Mouse (Mus musculus) urinary bladder, adult 18-20 months (tissue): ENCODE data around the gene Syt14.

Experiments
- DNase-seq, 2 experiments: peaks; one replicate each; pipeline ENCODE4 v3.0.0; 2022; ENCODE audit warnings: low spot score in 2 of 2, mixed read lengths in 2 of 2

The Syt14 gene

DNA sequence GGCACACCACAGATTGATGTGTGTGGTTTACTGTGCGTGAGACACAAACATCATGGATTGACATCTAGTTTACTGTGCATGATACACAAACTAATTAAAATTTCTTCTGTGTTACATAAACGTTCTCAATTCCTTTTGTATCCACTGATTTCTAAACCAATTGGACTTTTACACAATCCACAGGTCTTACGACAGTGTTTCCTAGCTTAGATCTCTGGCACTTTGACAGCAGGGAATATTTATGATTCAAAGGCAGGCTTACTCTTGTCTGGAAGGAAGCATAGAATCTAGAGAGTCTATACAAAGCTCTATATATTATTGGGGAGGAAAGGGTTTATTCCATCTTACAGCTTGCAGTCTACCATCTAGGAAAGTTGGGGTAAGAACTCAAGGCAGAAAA, 171.1 kb downstream of the Syt14 start:
- no peak for DNase-seq

GRCm38 (mm10) chr1:192861305-192861960, 174.1 kb downstream of the Syt14 start:
- no peak for DNase-seq

- DNase-seq: no peak
These were observed 175.3 kb downstream of the Syt14 start for GRCm38 (mm10) chr1:192860273-192860672.

GRCm38 (mm10) chr1:192857582-192857981, 178.0 kb downstream of the Syt14 start:
- DNase-seq: no peak

- no peak for DNase-seq
These were observed 178.6 kb downstream of the Syt14 start for GRCm38 (mm10) chr1:192856931-192857330.

GRCm38 (mm10) chr1:192856411-192856810, 179.2 kb downstream of the Syt14 start:
- no peak for DNase-seq

DNA sequence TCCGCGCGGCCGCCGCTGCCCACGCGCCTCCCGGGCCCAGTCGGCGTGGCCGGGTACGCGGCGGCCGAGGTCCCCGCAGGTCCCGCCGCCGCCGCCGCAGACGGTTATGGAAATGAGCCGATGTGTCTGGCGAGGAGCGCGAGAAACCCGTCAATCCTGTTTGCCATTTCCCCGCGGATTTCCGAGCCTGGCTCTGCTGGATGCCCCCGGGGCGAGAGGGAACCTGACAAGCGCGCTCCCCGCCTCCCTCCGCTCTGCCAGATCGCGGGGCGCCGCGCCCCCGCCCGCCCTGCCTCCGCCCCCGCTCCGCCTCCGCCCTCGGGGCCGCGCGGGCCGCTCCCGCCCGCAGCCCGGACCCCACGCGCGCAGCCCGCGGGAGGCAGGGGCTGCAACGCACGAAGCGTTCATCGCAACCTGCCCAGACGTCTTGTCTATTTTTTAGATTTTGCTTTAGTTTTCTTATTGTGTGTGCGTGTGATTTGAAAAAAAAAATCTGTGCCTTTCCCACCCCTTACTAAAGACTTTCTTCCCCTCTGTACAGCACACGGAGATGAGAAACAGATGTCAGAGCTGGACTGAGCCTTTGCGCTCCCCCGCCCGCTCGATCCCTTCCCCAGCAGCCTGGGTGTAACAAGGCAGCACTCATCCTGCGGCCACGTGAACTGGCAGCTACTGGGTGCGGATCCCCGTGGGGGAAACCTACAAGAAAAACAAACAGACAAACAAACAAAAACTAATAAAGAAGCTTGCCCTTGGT, 179.9 kb downstream of the Syt14 start, which contains the start of gene Sertad4:
Gene Sertad4, minus strand, starts transcription at position 283 of the 757 bp plus-strand sequence.
- peak; percentile 43 to 51 for DNase-seq

- DNase-seq: peak; percentile 47 to 53
These were observed 180.7 kb downstream of the Syt14 start for GRCm38 (mm10) chr1:192854819-192855271.

DNA sequence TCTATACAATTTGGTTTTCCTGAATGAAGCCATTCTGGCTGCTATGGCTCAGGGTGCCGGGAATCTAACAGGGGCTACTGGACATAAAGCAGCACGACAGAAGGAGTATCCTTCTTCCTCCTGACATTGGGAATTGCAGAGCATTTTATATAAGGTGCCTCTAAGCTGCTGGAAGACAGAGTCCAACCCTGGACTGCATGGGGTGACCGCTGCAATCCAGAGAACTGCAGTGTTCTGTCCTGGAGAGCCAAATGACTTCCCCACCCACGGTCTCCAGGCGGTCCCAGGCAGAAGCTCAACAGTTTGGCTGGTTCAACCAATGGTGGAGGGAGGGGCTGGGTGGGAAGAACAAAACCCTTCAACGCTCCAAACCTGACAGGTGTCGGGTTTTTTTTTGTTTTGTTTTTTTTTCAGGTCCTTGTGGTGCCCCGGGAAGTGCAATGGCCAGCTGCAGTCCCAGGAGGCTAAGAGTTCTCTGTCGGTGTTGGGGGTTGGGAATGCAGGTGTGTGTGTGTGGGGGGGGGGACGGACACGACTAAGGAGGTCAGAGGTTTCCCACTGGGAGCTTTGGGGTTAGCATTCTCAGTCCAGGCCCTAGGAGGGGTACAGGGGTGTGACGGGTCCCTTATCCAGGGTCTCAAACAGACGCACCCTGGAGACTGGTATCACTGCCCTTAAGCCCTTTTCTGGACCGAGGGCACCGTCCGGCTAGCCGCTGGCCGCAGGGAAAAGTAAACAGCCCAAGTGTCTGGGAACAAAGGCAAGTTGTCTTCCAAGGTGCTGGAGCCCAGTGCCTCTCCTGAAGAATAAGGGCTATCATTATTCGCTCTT, 181.4 kb downstream of the Syt14 start:
- DNase-seq: no peak

- no peak for DNase-seq
These were observed 182.1 kb downstream of the Syt14 start for GRCm38 (mm10) chr1:192853429-192853828.

DNA sequence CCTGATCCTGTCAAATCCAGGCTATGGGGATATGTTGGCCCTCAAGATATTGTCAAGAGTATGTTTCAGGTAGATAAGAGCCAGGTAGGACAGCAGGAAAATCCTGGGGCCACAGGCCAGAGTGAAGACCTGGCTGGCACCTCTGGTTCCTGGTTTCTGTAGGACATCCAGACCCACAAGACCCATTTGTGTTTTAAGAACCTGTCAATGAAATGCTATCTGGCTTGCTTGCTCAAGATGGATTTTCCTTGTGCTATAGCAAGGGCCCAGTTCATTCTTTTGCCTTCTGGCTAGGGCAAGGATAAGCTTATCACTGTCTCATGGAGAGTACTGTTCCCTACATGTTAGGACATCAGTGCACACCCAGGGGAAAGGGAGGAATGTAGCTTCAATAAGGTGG, 183.5 kb downstream of the Syt14 start:
- DNase-seq: no peak

DNA sequence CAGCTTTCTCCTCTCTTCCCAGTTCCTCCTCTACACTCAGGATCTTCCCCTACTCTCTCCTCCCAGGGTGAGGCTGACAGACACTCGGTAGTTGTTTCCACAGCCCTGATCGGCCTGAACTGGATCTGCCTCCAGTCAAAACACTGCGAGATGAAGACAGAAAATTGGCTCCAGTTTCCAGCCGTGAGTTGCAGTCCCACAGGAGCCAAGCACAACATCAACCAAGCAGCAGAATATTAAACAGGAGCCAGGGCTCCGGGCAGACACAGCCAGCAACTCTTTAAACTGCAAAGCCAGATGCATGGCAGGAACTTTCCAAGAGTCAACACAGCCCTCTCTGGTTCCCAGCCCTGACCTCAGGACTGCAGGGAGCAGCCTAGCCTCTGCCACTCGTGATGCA, 183.9 kb downstream of the Syt14 start:
- DNase-seq: no peak

GRCm38 (mm10) chr1:192851126-192851525, 184.4 kb downstream of the Syt14 start:
- DNase-seq: no peak

DNA sequence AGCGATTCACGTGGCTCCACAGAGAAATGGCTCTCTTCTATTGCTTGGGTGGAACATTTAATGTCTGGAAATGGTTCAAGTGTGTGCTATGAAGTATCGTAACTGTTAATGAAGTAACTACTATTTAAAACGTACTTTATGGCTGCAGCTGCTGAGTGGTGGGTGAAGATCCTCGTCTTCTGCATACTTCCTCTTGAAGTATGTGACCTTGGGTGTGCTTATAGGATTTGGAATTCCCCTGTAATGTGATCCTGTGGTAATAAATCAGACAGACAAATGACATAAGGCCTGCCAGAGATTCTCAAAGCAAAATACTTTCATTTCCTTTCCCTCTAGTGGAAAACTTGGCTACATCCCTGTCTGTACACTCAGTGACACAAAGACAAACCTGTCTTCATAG, 186.0 kb downstream of the Syt14 start:
- no peak for DNase-seq

DNA sequence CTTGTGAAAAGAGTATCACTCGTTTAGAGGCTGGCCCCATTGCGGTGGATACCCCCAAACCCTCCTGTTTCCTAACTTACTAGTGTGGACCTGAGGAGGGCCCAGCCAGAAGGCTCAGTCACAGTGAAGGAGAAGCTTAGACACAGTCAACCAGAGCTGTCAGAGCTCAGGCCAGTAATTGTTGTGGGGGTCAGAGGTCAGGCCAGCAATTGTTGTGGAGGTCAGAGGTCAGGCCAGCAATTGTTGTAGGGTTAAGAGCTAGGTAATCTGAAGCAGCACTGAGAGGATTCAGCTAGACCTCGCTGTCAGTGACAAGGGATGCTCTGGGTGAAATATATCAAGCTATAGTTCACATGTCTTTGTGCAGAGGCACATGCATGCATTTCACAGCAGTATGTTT, 188.3 kb downstream of the Syt14 start:
- no peak for DNase-seq
